Mouse (Mus musculus) adipocyte (in vitro differentiated cells): ENCODE data around the gene Serpinb1b.
"Not testable (repeated sequence)": the region's sequence is repeated elsewhere in the genome, so short reads cannot be mapped to it uniquely, and the experiment has no call there.

Experiments used
- DNase-seq: peaks from one replicate; pipeline ENCODE4 v3.0.0-alpha.2; 2016; ENCODE audit warnings: low spot score

Serpinb1b gene

DNA sequence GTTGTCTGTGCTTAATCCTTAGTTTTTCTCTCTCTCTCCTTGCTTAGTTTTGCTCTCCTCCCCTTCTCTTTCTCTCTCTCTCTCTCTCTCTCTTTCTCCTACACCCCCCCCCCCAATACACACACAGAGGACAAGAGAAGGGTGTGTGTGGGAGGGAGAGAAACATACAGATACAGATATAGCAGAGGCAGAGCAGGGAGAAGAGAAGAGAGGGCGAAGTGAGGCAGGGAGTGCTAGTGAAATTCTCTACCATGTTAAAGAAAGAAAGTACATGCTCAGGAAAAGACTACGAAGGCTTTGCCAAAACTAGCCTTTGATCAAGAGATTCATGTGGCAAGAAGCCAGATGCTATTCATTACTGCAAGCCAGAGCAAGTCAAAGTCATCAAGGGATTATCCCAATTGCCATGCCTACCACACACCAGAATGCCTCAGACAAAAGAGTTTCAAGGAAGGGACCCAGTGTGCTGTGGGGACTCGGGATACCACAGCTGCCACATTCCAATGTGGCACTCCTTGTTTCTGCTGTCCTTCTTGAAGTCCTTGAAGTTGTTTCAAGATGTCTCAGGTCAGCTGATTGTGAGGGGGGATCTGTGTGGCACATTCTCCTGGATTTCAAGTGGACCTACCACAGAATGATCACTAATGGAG lies at the start of gene Serpinb1b:
Serpinb1b (plus strand) TSS at position 520 of the 650 bp plus-strand sequence.
- no peak for DNase-seq

DNA sequence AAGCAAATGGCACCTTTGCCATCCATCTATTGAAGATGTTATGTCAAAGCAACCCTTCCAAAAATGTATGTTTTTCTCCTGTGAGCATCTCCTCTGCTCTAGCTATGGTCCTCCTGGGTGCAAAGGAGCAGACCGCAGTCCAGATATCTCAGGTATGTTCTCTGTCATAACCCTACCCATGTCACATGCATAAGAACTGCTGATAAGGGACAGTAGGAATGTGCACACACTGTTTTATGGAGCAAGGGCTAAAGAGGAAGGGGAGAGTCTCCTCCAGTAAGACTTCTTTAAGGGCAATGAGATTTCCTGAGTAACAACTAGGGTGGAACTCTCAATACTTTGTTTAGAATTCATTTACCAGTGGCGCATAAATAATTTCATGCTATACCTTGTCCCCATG lies 48.9 kb upstream of the Serpinb1b start:
- DNase-seq: not testable (repeated sequence)

DNA sequence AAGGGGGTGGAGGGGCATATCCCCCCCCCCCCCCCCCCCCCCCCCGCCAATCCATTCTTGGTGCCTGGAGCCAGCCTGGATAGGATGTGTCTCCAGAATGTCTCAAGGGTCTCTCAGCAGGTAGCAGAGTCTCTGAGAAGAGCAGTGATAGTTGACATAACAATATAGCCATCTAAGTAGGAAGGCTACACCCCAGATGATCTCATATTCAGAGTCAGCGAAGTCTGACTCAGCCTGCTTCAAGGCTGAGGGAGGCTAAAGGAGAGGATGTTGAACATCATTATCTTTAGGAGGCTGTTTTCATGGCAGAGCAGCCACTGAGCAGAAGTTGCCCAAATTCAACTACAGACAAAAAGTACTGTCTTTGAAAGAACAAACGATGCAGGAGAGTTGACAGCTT lies 48.1 kb upstream of the Serpinb1b start:
- no peak for DNase-seq

DNA sequence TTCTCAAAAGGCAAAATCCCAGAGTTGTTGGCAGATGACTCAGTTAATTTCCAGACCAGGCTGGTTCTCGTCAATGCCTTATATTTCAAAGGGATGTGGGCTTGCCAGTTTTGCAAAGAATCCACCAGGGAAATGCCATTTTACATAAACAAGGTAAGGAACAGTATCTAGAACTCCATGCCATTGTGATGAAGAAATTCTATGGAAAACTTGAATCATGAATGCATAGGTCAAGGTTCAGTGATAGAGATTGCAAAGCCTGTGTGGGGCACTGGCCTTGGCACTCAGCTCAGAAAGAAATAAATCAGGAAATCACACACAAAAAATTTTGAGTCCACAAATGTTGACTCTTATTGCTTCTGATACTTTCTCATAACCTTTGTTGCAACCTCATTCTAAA lies 42.9 kb upstream of the Serpinb1b start:
- DNase-seq: peak; percentile 30

DNA sequence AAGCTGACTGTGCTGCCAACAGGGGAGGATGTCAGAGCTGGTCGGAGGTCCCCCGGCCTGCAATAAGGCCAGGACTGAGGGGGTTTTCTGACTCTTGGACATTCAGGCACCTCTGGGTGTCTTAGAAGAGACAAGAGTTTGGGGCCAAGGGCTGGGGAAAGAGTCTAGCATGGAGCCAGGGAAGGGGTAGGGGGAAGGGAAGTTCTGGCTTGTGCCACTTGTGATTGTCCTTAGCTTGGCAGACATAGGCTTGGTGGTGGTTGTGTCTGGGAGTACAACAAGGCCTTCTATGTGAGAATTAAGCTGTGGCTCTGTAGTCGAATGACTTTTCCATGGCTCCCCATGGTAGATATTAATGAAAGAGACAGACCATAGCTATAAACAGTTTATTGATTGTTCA lies 34.8 kb upstream of the Serpinb1b start:
- no peak for DNase-seq

DNA sequence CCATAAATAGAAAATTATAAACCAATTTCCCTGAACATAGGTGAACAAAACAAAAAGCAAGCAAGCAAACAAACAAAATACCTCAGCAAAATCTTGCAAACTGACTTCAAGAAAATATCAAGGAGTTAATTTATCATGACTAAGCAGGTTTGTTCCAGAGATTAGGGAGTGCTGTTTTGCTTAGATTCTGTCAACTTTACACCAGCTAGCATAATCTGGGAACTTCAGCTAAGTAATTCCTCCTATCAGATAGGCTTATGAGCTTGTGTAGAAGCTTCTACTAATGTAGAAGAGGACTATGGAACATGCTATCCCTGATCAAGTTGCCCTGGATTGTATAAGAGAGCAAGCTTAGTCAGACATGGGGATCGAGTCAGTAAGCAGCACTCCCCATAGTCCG lies 31.1 kb upstream of the Serpinb1b start:
- DNase-seq: no peak

DNA sequence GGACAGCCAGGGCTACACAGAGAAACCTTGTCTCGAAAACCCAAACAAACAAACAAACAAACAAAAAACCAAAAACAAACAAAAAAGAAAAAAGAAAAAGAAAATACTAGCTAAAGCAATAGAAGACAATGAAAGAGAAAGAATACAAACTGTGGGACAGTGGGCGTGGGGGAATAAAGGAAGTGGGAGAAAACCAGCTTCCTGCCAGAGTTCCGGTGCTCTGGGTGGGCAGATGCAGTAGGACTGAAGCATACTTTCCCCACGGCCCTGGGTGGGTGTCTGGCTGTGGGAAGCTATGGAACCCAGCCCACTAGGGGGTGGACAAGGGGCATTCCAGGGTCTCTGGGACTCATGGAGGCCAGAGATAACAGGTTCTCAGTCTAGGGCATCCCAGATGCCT lies 30.2 kb upstream of the Serpinb1b start:
- no peak for DNase-seq

DNA sequence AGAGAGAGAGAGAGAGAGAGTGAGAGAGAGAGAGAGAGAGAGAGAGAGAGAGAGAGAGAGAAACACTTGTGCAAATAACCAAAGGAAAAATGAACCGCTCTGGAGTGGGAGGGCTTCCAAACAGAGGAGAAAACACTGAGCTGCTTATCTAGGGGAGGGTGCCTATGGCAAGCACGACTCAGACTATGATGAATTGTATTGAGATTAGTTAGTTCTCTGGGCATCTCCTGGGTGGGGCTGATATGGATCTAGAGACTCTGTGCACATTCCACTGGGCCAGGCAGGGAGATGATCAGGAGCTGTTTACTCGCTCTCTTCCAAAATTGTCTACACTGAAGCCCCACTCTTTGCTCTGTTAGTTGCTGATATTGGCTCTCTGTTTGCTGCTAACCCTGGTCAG lies 26.7 kb upstream of the Serpinb1b start:
- DNase-seq: no peak

DNA sequence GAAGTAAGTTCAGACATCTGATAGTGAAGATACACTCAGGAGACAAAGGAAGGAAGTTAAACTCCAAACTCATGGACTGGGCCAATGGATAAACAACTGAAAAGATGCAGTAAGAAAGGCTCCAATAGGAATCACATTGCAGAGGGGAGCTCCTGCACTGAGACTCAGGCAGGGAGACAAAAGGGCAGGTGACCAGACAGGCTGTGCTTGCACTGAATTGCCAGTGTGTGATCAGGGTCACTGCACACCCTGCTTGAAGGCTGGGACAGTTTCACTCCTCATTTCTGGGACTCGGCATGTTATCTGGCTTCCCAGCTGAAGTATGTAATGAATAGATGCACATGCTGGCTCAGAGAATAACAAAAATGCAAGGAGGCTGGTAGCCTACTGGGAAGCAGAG lies 15.3 kb upstream of the Serpinb1b start:
- DNase-seq: no peak

DNA sequence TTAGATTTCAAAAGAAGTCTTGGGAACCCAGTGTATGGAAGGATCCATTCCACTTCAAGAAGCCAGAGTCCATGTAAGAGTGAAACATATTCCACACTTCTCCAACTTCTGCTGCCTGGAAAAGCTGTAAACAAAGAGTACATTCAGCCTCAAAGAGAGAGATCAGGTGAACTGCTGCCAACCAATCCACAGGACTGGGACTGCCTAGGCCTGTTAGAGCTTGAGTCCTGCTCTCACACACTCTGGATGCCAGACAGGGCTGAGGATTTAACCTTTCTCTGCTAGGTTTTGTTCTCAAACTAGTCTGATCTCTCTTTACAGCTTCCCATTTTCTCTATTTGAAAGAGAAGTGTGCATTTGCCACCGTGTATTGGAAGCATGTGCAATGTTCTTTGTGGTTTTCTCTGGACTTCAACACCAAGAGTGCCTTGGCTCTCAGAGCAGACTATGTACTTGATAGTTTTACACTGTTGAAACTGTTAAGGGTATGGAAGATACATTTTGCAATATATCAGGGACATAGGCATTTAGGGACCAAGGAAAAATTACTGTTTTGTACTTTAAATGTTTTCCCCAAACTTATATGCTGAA lies 10.9 kb upstream of the Serpinb1b start:
- no peak for DNase-seq

DNA sequence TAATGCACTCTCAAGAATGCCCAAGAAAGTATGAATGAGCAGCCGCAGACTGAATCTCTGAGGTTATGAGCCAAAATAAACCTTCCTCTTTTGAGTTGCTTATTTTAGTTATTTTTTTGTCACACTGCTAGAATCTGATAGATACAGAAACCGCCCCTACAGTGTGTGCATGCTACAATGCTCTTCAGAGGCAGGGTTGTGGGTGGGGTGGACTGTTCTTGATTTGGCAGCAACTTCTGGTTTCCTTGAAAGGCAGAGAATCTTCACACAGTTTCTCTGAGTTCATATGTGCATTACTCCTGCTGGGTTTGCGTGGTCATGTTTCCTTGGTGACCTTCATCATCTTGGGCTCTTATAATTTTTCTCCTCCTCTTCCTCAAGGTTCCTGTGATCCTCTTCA lies 10.2 kb upstream of the Serpinb1b start:
- no peak for DNase-seq

DNA sequence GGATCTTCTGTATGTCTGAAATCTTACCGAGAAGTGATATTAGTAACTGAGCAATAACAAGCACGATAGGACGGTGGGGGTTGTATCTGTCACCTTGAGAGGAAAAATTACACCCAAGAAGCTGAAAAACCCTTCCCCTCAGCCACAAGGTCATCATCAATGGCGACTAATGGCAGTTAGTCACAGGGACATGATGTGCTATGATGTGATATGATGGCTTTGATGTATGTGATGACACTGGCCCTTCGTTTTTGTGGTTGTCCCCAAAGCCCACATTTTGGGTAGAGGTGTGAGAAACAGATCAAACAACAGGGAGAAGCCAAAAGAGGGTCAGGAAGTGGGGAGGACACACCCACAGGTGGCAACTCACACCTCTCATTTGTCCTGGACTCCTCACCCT lies 6.6 kb upstream of the Serpinb1b start:
- no peak for DNase-seq

DNA sequence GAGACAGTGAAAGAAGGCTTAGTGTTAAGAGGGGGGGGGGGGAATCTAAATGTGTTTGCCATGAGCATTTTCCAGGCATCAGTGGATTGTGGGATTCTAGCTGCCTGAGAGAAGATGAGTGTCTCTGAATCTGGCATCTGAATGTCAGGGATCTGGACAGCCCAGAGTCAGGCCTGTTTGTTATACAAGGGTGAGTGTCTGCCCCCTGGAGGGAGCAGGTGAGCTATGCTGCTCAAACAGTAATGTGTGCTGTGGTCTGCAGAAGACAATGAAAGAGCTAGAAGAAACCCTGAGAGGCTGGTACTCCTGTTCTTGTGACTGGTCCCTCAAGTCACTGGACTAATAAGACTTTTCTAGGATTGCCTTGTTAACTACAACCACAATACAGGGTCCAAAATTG lies 4.3 kb upstream of the Serpinb1b start:
- DNase-seq: peak; percentile 82

DNA sequence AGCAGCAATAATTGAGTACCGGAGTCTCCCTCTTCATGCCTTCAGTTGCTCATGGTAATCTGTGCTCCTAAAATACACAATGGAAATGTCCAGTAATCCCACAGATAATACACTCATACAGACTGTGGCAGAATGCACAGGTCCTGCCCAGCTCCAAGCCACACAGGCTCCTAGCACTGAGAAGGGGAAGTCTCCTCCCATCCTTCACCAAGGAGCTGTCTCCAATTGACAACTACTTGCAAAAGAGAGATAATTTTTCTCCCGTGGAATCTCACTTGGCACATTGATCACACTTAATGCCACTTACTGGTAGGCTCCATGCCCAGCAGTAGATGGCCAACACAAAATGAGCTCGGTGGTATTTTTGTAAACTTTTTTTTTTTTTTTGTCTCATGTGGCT lies 2.1 kb upstream of the Serpinb1b start:
- peak; percentile 28 for DNase-seq

DNA sequence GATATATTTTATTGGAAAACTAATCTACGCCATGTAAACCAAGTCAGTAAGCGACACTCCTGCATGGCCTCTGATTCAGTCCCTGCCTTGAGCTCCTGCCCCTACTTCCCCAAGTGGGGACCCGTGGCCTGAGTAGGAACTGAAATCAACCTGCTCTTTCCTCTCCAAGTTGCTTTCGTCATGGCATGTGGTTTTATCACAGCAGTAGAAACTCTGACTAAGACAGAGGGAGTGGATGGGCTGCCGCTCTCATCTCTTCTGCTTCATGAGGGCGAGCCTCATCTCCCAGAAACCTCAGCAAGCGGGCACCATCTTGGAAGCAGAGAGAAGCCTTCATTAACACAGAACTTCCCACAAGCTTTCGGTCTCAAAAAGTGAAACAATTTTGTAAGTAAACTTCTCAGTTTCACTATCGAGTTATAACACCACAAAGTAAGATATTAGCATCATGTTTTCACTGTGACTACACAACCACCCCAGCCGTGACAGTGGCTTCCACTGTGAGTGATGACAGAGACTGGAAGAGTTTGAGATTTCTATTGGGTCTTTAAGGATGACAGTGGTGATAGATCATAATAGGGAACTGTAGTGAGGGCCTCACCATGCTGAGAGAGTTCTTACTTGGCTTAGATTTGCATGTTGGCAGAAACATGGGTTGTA lies 1.2 kb upstream of the Serpinb1b start:
- no peak for DNase-seq

DNA sequence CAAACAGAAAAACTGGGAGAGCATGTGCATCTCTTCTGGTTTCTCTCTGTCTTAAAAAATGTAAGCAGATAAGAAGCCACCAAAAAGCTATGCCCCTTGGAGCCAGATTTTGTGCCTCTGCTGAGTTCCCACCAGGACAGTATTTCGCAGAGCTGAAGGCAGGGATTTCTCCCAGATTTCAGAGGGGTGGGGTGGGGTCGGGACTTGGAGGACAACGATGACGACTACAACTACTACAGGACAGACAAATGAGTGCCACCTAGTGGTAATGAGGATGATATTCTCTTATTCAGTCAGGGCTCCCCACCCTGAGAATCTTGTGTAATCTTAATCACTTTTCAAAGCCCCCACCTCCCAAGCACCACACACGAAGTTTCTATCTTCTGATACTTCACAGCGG lies 1.0 kb downstream of the Serpinb1b start:
- peak; percentile 25 for DNase-seq

DNA sequence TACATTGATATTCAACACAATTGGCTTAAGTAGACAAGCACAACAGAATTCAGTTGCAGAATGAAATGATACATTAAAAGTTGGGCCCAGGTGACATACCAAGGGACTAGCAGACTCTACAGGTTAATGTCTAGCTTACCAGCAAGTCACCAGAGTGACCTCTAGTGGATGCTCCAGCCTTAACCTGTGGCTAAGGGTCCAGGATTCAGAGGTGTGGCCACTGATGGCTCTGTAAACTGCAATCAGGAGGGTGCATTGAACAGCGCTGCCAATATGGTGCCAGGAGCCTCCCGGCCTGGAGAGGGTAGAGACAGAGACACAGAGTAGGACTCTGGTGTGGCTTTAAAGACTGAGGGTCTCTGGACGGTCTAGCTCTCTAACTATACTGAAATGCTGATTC lies 2.0 kb downstream of the Serpinb1b start:
- no peak for DNase-seq

DNA sequence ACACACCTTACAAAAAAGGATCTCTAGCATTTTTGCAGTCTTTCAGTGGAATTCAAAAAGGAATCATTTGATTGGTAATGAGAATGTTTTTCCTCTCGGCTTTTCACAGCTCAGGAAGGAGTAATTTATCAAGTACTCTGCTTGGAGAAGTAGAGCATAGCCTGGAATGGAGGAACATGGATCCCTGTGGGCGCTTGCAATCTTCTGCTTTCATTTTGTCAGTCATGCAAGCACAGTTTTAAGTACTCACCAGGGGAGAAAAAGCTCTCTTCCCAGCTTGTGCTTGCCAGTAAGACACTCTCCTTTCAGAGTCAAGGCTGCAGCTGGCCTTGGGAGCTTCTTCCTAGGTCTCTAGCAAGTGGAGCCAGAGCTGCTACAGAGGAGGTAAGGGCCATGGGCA lies 5.5 kb downstream of the Serpinb1b start:
- no peak for DNase-seq

DNA sequence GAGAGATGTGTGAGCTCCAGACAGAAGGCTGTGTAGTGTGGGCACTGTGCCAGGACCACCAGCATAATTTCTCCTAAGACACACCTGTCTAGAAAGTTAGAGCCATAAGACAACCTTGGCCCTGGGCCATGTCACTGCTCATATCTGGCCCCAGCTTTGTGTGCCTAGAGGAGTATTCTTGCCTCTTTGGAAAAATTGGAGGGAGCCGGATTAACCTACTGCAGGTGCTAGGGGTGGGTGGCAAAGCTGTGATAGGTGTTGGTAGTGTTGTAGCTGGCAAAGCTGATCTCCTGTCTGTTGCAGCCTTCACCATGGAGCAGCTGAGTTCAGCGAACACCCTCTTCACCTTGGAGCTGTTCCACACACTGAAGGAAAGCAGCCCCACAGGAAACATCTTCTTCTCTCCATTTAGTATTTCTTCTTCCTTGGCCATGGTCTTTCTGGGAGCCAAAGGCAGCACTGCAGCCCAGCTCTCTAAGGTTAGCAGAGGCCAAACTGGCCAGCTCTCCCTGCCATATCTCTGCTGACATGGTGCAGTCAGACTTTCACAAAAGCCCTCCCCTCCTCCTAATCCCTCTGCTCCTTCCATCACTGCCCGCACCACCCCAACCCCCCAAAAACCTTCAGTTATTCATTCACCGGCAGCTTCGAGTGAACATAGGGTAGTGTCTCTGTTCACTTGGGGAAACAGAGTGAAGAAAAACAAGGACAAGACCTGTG lies 6.8 kb downstream of the Serpinb1b start:
- no peak for DNase-seq

DNA sequence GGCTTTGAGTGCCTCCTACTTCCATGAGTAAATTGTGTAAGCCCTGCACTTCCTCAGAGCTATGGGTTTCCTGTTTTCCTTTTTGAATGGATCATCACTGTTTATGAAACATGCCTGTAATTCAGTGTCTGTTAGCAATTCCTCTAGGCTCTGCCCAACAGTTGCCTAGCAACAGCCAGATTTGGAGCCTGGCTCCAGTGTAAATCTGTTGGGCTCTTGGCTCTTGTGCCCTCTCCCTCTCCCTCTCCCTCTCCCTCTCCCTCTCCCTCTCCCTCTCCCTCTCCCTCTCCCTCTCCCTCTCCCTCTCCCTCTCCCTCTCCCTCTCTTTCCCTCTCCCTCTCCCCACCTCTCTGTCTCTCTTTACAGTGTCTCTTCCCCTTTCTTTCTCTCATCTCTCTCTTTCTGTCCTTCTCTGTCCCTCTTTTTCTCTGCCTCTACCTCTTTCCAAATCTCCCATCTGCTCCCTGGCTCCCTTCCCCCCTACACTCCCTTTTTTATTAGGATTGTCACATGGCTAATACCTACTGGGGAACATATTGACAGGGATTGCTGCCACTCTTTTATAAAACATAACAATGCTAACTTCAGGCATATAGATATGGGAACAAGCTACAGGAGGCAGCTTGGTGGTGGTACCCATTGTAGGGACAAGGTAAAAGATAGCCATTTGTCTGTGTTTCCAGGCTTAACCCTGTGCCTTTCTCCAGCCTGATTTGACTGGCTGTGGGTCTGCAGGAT lies 7.5 kb downstream of the Serpinb1b start:
- DNase-seq: peak; percentile 69

DNA sequence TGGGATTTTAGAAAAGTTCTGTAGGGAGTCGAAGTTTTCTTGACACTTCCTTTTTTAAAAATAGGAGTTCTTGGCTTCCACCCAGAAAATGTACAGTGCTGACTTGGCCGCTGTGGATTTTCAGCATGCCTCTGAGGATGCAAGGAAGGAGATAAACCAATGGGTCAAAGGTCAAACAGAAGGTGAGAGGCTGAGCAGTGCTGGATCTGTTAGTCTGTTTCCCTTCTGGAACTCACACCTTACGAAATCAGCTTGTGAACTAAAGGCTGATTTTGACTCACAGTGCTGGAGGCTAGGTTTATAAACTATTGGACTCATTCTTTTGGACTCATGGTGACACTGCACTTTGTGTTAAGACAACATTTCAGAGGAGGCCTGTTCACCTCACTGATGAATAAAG lies 11.2 kb downstream of the Serpinb1b start:
- no peak for DNase-seq

DNA sequence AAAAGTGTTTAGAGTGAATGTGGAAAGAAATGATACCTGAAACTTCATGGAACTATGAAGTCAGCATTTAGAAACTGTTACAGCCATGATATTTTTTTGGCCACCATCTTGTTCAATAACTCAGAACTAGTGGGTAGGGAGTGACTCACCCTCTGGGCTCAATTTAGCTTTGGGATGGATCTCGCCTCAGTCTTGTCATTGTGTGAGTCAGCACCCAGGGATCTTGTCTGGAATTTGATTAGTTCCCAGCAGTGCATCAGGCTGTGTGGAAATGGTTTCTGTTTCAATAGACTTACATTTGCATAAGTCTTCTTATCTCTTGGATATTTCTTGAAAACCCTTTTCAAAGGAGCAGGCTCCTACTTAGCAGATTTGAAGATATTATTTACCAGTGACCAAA lies 12.2 kb downstream of the Serpinb1b start:
- DNase-seq: peak; percentile 26
